Mouse (Mus musculus) c-Kit-positive CD71-negative TER-119-negative erythroid progenitor cells, embryonic 14.5 days (primary cell): ENCODE data around the gene Atrnl1.

Source experiments
- DNase-seq: peaks from one replicate; pipeline ENCODE4 v3.0.0-alpha.2; 2013; ENCODE audit warnings: low read depth

Gene Atrnl1

DNA sequence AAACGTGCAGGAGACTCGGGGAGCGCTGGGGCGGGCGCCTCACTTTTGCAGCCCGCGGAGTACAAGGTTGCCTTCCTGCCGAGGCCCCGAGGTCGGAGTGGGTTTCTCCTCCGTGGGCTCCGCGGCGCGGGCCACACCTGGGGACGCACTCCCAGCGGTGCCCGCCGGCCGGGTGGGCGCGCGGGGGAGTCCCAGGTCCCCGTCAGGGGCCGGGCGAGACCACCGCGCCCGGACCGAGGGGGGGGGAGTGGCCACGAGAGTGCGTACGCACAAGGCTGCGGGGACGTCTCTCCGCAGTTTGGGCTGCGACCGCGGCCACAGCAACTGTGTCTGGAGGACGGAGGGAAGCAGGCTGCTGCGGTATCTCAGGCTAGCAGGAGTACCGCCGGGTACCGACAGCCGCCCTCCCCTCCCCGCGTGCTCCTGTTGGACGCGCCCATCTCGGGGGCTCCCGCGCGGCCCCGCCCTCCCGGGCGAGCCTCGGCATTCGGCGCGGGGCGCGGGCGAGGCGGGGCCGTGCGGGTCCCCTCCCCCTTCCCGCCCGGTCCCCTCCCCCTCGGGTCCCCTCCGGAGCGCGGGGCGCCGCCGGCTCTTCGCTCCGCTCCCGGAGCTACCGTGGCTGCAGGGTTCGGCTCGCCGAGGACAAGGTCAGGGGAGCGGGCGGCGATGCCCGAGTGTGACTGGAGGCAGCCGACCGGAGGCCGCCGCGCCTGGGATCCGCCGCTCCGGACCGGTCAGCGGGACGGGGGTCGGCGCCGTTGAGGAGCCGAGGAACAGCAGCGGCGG lies at the start of gene Atrnl1:
Gene Atrnl1 (plus strand): TSS at position 559 of the 786 bp plus-strand sequence.
- no peak for DNase-seq

GRCm38 (mm10) chr19:57561486-57561885 lies 49.3 kb upstream of the Atrnl1 start:
- no peak for DNase-seq

DNA sequence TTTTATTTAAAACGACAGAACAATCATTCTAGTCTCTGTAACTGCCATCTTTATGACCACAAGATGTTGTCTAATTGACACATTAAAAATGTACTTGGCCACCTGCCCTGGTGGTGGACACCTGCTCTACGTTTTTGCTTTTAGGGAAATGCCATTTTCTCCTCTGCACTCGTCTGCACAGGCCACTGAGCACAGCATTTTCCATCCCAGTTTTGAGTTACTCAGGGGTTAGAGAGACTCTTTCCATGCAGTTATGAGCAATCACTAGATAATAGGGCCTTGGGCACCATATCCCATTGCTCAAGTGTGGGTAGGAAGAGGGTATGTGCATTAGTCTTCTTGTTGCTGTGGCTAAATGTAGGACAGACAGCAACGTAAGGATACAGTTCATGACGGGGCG lies 41.8 kb upstream of the Atrnl1 start:
- DNase-seq, result no peak

- DNase-seq, result no peak
Measured at GRCm38 (mm10) chr19:57572360-57573237, 38.2 kb upstream of the Atrnl1 start.

- no peak for DNase-seq
Measured at GRCm38 (mm10) chr19:57573470-57573869, 37.4 kb upstream of the Atrnl1 start.

- DNase-seq, result no peak
Measured at GRCm38 (mm10) chr19:57575027-57575426, 35.8 kb upstream of the Atrnl1 start.

GRCm38 (mm10) chr19:57576836-57577235 lies 34.0 kb upstream of the Atrnl1 start:
- DNase-seq, result no peak

DNA sequence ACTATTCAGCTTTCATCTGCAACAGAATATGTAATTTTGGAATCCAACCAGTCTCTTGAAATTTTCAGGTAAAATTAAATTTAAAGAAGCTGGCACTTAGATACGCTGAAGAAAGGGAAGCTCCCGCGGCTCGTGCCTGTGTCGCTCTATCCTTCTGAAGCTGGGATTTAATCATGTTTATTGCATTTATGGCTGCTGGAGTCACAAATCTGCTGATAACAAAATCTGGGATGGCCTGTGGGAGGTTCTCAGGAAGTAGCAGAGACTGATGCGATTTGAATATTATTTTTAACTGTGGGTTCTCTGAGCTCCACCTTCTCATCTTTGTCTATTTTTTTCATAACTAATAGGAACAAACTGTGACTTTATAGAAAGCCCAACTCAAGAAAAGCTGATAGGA lies 33.6 kb upstream of the Atrnl1 start:
- no peak for DNase-seq

GRCm38 (mm10) chr19:57580962-57581361 lies 29.9 kb upstream of the Atrnl1 start:
- no peak for DNase-seq

DNA sequence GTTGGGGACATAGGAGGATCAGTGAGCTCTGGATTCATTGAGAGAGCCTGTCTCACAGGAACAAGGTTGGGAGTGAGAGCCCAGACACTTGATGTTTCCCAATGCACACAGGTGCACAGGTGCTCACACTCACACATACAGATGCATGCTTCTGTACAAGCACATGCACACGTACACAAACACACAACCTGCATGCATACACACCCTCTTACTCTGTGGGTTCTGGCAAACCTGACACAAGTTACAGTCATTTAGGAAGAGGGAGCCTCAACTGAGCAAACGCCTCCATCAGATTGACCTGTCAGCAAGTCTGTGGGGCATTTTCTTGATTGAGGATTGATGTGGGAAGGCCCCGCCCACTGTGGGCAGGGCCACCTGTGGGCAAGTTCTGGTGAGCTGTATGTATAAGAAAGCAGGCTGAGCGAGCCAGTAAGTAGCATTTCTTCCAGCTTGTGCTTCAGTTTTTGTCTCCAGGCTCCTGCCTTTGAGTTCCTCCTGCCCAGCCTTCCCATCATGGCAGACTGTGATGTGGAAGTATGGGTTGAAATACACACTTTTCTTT lies 25.5 kb upstream of the Atrnl1 start:
- DNase-seq, result no peak

DNA sequence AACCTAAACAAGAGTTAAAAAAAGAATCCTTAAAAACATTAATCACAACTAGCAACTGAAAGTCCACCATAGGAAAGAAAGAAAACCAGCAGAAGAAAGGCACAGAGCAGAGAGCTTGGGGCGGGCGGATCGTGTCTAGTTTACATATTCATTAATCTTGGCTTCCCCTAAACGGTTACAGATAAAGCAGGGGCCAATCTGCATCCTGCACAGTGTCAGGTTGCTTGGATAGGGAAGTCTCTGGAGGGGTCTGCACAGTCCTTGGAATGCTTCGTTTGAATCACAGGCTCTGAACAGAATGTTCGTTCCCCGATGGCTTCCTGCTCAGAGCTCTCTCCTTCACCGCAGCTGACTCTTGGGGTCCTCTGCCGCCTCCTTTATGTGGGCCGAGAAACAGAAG lies 24.7 kb upstream of the Atrnl1 start:
- no peak for DNase-seq

DNA sequence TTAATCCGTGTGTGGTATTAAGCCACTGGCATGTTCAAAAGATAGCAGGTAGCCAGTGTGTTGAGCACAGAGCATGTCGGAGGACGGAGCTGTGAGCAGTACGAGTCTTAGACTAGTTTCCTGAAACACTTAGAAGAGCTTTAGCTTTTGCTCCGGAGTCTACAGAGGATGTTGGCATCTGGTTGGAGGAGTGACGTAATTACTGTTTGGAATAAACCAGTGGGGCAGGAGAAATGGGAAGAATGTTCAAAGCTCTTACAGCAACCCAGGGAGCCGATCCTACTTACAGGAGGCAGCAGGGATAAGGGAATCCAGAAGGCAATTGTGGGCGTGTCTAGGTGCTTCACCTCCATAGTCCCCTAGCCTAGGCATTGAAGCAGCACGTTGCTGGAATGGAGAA lies 21.3 kb upstream of the Atrnl1 start:
- no peak for DNase-seq

DNA sequence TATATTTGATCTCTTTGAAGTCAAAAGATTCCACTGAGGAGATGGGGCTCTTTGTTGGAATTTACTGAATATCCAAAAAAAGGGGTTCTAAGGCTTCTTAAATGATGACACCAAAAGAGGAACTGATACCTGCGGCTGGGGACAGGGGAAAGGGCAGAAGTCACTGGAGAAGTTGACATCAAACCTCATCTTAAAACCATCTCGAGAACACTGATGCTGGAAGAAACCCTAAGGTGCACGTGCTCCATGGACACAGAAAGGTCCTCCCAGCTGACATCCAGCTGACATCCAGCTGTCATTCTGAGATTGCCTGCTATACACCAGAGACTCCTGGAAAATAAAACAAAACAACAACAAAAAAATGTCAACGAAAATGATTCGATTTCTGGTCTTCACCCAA lies 19.9 kb upstream of the Atrnl1 start:
- no peak for DNase-seq

- DNase-seq, result no peak
Measured at GRCm38 (mm10) chr19:57591631-57592030, 19.2 kb upstream of the Atrnl1 start.

DNA sequence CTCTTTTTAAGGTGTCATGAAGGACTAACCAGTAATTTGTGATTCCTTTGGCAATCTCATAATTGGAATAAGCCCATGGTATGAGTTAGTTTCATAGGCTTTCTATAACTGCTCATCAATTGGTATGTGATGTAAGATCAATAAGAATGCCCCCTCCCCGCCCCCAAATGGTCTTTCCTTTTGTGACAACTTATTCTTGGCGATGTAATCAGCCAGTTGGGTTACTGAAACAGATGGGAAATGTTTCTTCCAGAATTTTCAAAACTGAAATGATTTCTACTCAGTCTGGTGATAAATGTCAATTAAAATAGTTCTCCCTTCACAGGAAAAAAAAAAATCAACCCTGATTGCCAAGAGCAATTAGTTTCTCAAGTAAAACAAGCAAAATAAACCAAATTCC lies 18.5 kb upstream of the Atrnl1 start:
- no peak for DNase-seq

DNA sequence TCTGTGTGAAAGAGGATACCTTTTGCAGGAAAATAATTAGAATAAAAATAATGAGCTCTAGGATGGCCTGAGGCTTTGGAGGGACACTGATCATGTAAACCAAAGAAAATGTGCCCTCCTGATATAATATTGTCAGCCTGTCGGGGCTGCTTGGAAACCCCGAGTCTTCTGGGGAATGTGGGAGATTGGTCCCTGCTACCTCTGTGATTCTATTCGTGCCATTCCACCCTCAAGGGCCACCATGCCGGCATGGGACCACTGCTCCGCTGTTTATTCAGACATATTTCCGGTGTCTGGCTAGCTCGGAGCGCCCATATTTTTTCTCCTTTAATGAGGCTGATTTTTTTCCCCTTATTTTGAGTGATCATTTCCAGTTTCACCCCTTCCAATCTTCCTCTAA lies 11.7 kb upstream of the Atrnl1 start:
- no peak for DNase-seq

DNA sequence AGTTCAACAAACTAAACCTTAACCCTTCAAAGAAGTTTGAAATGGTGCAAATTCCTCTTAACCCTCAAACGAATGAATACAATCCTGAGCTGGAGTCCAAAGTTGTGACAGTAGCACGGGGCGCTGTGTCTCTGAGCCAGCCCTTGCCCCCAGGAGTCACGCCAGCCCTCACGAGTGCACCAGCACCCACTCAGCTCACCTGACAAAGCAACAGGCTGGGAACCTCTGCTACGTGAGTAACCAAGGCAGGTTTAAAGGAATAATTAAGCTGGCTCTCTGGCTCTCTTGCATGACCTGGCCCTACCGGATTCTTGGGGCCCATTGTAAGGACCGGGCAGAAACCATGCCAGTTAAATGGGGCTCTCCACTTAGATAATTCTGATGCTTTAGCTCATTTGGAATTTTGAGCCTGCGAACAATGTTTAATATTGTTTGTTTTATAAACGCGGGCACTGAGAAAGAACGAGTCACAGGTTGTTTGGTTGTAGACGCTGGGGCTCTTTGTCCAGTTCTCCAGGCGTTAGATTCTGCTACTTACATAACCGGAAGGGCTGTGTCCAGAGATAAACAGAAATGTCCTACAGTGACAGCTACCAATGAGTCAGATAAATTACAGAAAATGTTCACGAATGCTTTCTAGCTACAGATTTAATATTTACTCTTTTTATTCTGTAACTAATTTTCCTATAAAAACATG lies 10.5 kb upstream of the Atrnl1 start:
- no peak for DNase-seq

DNA sequence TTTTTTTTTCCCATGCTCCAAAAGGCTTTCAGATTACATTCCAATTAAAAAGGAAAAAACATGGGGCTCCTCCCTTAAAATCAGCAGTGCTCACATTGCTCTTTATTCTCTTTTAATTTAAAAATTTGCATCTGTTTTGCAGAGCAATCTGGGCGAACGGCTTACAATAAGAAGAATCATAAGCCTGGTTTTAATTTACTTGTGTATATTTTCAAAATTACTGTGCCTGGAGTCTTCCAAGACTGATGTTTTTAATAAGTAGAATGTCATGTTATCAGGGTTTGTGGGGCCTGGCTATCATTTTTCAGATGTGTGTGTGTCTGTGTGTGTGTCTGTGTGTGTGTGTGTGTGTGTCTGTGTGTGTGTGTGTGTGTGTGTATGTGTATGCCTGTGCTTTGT lies 9.9 kb upstream of the Atrnl1 start:
- DNase-seq, result no peak

- no peak for DNase-seq
Measured at GRCm38 (mm10) chr19:57603593-57603992, 7.2 kb upstream of the Atrnl1 start.

DNA sequence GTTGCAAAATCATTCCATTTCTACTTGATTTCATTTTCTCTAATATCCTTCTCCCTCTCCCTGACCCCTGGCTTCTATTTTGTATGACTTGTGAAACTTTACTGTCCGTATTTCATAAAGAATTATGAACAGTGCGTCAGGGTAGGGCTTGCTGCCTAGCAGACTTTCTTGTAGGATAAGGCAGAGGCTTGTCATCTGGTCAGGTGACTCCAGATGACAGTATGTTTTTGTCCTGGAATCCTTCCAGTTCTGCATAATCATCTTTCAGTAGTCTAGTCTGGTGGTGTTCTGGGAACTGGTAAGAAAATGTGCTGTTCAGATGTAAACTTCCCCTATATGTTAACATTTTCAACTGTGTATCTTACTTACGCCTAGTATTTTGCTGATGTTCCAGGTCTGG lies 4.9 kb upstream of the Atrnl1 start:
- no peak for DNase-seq

- DNase-seq, result no peak
Measured at GRCm38 (mm10) chr19:57606351-57606750, 4.5 kb upstream of the Atrnl1 start.

DNA sequence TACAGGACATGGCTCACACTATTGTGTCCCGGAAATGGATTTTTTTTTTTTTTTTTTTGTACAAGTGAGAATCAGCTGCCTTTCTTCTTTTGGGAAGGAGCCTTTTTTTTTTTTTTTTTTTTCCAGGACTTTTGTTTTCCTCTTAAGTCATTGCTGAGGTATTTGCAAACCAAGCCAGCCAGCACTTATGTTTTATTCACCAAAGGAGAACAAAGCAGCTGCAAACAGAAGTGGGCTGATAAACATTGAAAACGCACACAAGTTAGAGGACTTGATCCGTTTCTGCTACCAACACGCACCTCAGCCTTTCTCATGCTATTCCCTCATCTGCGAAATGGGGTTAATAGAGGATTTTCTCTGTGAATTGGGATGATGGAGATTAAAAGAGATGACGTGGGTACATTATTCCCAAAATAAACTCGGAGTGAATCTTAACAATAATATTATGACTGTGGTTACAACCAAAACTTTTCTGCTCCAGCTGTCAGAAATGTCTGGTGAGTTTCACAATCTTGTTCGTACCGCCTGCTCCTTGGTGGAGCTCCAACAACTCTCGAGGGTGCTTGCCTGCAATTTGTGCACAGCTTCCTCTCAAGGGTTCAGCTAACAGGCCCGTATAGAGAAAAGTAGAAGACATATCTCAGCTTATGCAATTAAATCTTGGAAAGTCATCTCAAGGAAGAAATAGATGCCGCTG lies 1.3 kb upstream of the Atrnl1 start:
- DNase-seq, result no peak
